Mouse (Mus musculus) stomach, postnatal 0 days (tissue): ENCODE data around the gene Car12.

Experiments used
- CTCF ChIP-seq: IDR thresholded peaks from 2 replicates; pipeline ENCODE4 v1.5.1; 2016; ENCODE audit warnings: antibody characterized with exemption, low read depth, mild to moderate bottlenecking, moderate library complexity
- EP300 ChIP-seq: optimal IDR thresholded peaks from 2 replicates; pipeline ENCODE3; 2016; ENCODE audit warnings: antibody characterized with exemption

DNA sequence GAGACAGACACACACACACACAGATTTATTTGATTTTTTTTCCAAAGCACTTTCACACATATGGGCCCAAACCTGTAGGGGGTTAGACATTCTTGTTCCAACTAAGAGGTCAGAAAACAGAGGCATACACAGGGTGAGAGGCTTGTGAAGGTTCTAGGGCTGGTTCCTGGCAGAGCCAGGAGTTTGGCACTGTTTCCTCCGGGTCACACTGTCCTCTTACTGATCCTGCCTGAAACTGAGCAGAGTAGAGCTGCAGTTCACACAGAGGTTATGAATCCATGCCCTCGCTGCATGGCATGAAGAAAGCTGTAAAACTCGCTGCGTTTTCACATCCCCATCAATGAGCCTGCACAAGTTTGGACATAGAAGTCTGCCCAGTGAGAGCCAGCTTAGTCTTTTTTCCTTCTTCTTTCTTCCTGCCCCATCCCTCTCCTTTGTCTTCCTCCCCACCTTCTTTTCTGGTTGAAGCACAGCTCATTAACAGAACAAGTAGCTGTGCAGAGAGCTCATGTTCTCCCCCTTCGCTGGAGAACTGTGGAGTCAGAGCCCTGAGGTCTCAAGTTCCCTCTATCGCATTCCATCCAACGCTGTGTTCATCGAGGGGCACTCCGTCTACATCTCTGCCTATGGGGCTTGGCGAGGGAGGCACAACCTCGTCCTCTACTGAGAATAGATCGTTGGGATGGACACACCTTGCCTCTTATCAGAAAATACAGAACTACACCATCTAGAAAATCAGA is 4.5 kb upstream of the Car12 start:
- no peak for TF ChIP-seq CTCF
- TF ChIP-seq EP300 = no peak
